9 mouse cellular contexts compared by ENCODE assay signal in the genomic region with DNA sequence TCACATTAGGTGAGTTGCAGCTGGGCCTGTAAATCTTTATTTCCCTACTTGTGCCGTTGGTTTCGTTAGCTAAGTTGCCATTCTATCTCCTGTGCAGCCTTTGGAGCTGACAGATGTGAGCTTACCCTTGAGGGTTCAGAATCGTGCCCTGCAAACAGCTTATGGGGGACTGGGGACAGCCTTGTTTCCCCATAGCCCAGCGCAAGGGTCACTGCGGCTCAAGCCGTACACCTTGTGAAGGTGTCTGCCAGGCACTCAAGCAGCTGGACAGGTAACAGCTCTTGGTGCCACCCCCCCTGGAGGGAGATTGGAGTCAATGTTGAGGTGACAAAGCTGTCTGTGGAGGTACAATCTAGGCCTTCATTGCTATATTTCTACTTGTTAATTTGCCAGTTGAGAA. TPM values are rescaled to one million over a fixed set of nuclear protein-coding genes. Genes with fewer than 3 reads are reported as not detected.
DNase-seq lines count a peak whose midpoint lies in the region; ATAC-seq and TF ChIP-seq lines count a peak whose summit lies in the region.
"Had no signal": no experiment of that assay in that cellular context is flagged by ENCODE, and none has a peak within 500 bp of the region (broad histone marks: within the 10 kb centered on the region; RNA-seq: fewer than 3 reads in every experiment).

No protein-coding gene starts in this region.

- no peak for TF ChIP-seq POLR2A in embryonic fibroblast, embryonic 13.5 days (IDR thresholded peaks at IDR 0.05; ENCODE audit: low read depth, low read length)
- no peak for TF ChIP-seq POLR2A in olfactory bulb, adult 2 months (IDR thresholded peaks at IDR 0.05; ENCODE audit: insufficient read depth, low read depth, low read length)

- peak overlapping the region; percentile 94 for H3K4me2 ChIP-seq in limb, embryonic 12.5 days

- H3K9me3 ChIP-seq in limb, embryonic 12.5 days: no peaks in the 10 kb centered on the region

- H3K9ac ChIP-seq in limb, embryonic 12.5 days (replicated peaks): peak overlapping the region; percentile 94

- TF ChIP-seq CTCF in layer of hippocampus, adult 2 months (conservative IDR thresholded peaks at IDR 0.05): no peak
- no peak for TF ChIP-seq CTCF in embryonic fibroblast, embryonic 13.5 days (IDR thresholded peaks at IDR 0.05; ENCODE audit: borderline replicate concordance, insufficient read depth, low read length)
- TF ChIP-seq CTCF in olfactory bulb, adult 2 months (IDR thresholded peaks at IDR 0.05; ENCODE audit: insufficient read depth, low read depth, low read length): no peak

- H3K36me3 ChIP-seq in limb, embryonic 12.5 days: peaks cover 49% of the 10 kb centered on the region

- DNase-seq in layer of hippocampus, adult 2 months (ENCODE audit: low spot score in 2 of 2): no peak
- DNase-seq in layer of hippocampus, adult 18-20 months (ENCODE audit: low spot score in 2 of 2): no peak
- DNase-seq in gastrocnemius, adult 18-20 months (ENCODE audit: low spot score): no peak
- no peak for DNase-seq in gastrocnemius, postnatal 25 days
- no peak for DNase-seq in thymus, postnatal 10 days (ENCODE audit: low spot score in 2 of 2)
- DNase-seq: thymus, postnatal 36 days had no signal

- peaks cover 5% of the 10 kb centered on the region for H3K4me1 ChIP-seq in embryonic fibroblast, embryonic 13.5 days (ENCODE audit: control insufficient read depth, insufficient read depth, low read length)
- peaks cover 13% of the 10 kb centered on the region for H3K4me1 ChIP-seq in limb, embryonic 12.5 days (replicated peaks)
- H3K4me1 ChIP-seq in olfactory bulb, adult 2 months (ENCODE audit: control insufficient read depth, insufficient read depth, low read length): peaks cover 12% of the 10 kb centered on the region

- WGBS in limb, embryonic 12.5 days: 33% methylated on average over 6 of the region's 6 CpGs
- WGBS in olfactory bulb, adult 2 months: 32% methylated on average over 6 of the region's 6 CpGs

- H3K27ac ChIP-seq in layer of hippocampus, adult 2 months: no peak overlapping the region; the same call in 1 of the 2 replicates
- H3K27ac ChIP-seq in embryonic fibroblast, embryonic 13.5 days (ENCODE audit: insufficient read depth, low read length): peak overlapping the region; percentile 25; the same call in 1 of the 2 replicates
- 0 out of 2 replicates have a peak overlapping the region, but pooled peaks have one; percentile 35 for H3K27ac ChIP-seq in limb, embryonic 12.5 days
- H3K27ac ChIP-seq in olfactory bulb, adult 2 months (ENCODE audit: insufficient read depth, low read depth, low read length): no peak overlapping the region

- H3K27me3 ChIP-seq in limb, embryonic 12.5 days: no peaks in the 10 kb centered on the region

- peak overlapping the region; percentile 90 for H3K4me3 ChIP-seq in layer of hippocampus, adult 2 months
- H3K4me3 ChIP-seq in embryonic fibroblast, embryonic 13.5 days (ENCODE audit: insufficient read depth, low read length): peak overlapping the region; percentile 83
- H3K4me3 ChIP-seq in limb, embryonic 12.5 days (replicated peaks): peak overlapping the region; percentile 81
- H3K4me3 ChIP-seq in olfactory bulb, adult 2 months (ENCODE audit: insufficient read depth, low read depth, low read length): 0 out of 2 replicates have a peak overlapping the region, but pooled peaks have one; percentile 13

- ATAC-seq in limb, embryonic 12.5 days (ENCODE audit: insufficient number of reproducible peaks, insufficient read depth, low FRiP score, low TSS enrichment, low read depth): no peak

RNA-seq across cellular contexts. Expression of a gene that starts 2.1 kb away (rescaled TPM):
- total RNA-seq in layer of hippocampus, adult 2 months (2021): 100 to 1,000 TPM; 387 to 404 TPM
- 100 to 1,000 TPM; 390 to 414 TPM for total RNA-seq in layer of hippocampus, adult 18-20 months (2021)
- 1,255 and 1,395 TPM in 2 replicates for polyA plus RNA-seq in embryonic fibroblast, embryonic 13.5 days (2011; ENCODE audit: insufficient read length, low read depth, missing spikeins)
- polyA plus RNA-seq in limb, embryonic 12.5 days (2016; fragmentation: Nextera tagmentation; extraction: Ambion mirVana): 1,389 and 1,455 TPM in 2 replicates
- polyA plus RNA-seq in olfactory bulb, adult 2 months (2012; ENCODE audit: insufficient read depth, insufficient read length, low replicate concordance, missing spikeins): 2,455 TPM in 1 of 2 replicates, not detected in the other
- total RNA-seq in gastrocnemius, adult 18-20 months (2021): 100 to 1,000 TPM; 415 to 437 TPM
- 100 to 1,000 TPM; 374 to 415 TPM for total RNA-seq in gastrocnemius, postnatal 25 days (2021)

RNA-seq across cellular contexts. Expression of a gene that starts 12.6 kb away (rescaled TPM):
- total RNA-seq in layer of hippocampus, adult 2 months (2021): 100 to 1,000 TPM; 160 to 170 TPM
- total RNA-seq in layer of hippocampus, adult 18-20 months (2021): 100 to 1,000 TPM; 167 to 184 TPM
- polyA plus RNA-seq in embryonic fibroblast, embryonic 13.5 days (2011; ENCODE audit: insufficient read length, low read depth, missing spikeins): 82.2 and 94.6 TPM in 2 replicates
- polyA plus RNA-seq in limb, embryonic 12.5 days (2016; fragmentation: Nextera tagmentation; extraction: Ambion mirVana): 59.4 and 61.4 TPM in 2 replicates
- polyA plus RNA-seq in olfactory bulb, adult 2 months (2012; ENCODE audit: insufficient read depth, insufficient read length, low replicate concordance, missing spikeins): not detected in 2 replicates
- total RNA-seq in gastrocnemius, adult 18-20 months (2021): 1 to 10 TPM; 7.6 to 8.1 TPM
- 10 to 100 TPM in 1 of 2 experiments, 1 to 10 TPM in 1; 8.1 to 11.2 TPM for total RNA-seq in gastrocnemius, postnatal 25 days (2021)

RNA-seq across cellular contexts. Expression of a gene that starts 13.2 kb away (rescaled TPM):
- total RNA-seq in layer of hippocampus, adult 2 months (2021): 10 to 100 TPM; 80.2 to 84.8 TPM
- total RNA-seq in layer of hippocampus, adult 18-20 months (2021): 10 to 100 TPM; 79.6 to 89.9 TPM
- 81.5 and 85.6 TPM in 2 replicates for polyA plus RNA-seq in embryonic fibroblast, embryonic 13.5 days (2011; ENCODE audit: insufficient read length, low read depth, missing spikeins)
- polyA plus RNA-seq in limb, embryonic 12.5 days (2016; fragmentation: Nextera tagmentation; extraction: Ambion mirVana): 284 and 296 TPM in 2 replicates
- polyA plus RNA-seq in olfactory bulb, adult 2 months (2012; ENCODE audit: insufficient read depth, insufficient read length, low replicate concordance, missing spikeins): not detected in 2 replicates
- 10 to 100 TPM; 27.3 to 31.9 TPM for total RNA-seq in gastrocnemius, adult 18-20 months (2021)
- total RNA-seq in gastrocnemius, postnatal 25 days (2021): 10 to 100 TPM; 28.2 to 28.4 TPM

RNA-seq across cellular contexts. Expression of a gene that starts 14.3 kb away (rescaled TPM):
- total RNA-seq in layer of hippocampus, adult 2 months (2021): under 1 TPM in 1 of 2 experiments, not detected in 1; 0.36 TPM
- under 1 TPM in 1 of 2 experiments, not detected in 1; 0.15 TPM for total RNA-seq in layer of hippocampus, adult 18-20 months (2021)
- polyA plus RNA-seq in embryonic fibroblast, embryonic 13.5 days (2011; ENCODE audit: insufficient read length, low read depth, missing spikeins): 0.79 TPM in 1 of 2 replicates, not detected in the other
- polyA plus RNA-seq in limb, embryonic 12.5 days (2016; fragmentation: Nextera tagmentation; extraction: Ambion mirVana): 0.18 and 0.35 TPM in 2 replicates
- polyA plus RNA-seq in olfactory bulb, adult 2 months (2012; ENCODE audit: insufficient read depth, insufficient read length, low replicate concordance, missing spikeins): not detected in 2 replicates
- under 1 TPM; 0.57 to 0.74 TPM for total RNA-seq in gastrocnemius, adult 18-20 months (2021)
- 1 to 10 TPM in 1 of 2 experiments, under 1 TPM in 1; 0.67 to 1.0 TPM for total RNA-seq in gastrocnemius, postnatal 25 days (2021)

RNA-seq across cellular contexts. Expression of a gene that starts 28.6 kb away (rescaled TPM):
- 1 to 10 TPM; 4.3 to 9.7 TPM for total RNA-seq in layer of hippocampus, adult 2 months (2021)
- 1 to 10 TPM; 5.6 to 6.2 TPM for total RNA-seq in layer of hippocampus, adult 18-20 months (2021)
- polyA plus RNA-seq in embryonic fibroblast, embryonic 13.5 days (2011; ENCODE audit: insufficient read length, low read depth, missing spikeins): 10.5 and 10.7 TPM in 2 replicates
- polyA plus RNA-seq in limb, embryonic 12.5 days (2016; fragmentation: Nextera tagmentation; extraction: Ambion mirVana): 6.6 and 6.7 TPM in 2 replicates
- polyA plus RNA-seq in olfactory bulb, adult 2 months (2012; ENCODE audit: insufficient read depth, insufficient read length, low replicate concordance, missing spikeins): not detected in 2 replicates
- under 1 TPM; 0.17 to 0.34 TPM for total RNA-seq in gastrocnemius, adult 18-20 months (2021)
- under 1 TPM; 0.70 to 0.87 TPM for total RNA-seq in gastrocnemius, postnatal 25 days (2021)

Comparison
In these comparisons a context has a peak if more than half of its experiments do, and no peak if none do; other contexts are left out.
1. H3K27ac ChIP-seq: peak in embryonic fibroblast, embryonic 13.5 days (single experiment) and limb, embryonic 12.5 days (single experiment); none in layer of hippocampus, adult 2 months (single experiment) and olfactory bulb, adult 2 months (single experiment).
2. H3K4me3 ChIP-seq: peak in every context shown above with its lines; median percentile 90 in layer of hippocampus, adult 2 months; 83 in embryonic fibroblast, embryonic 13.5 days; 81 in limb, embryonic 12.5 days; 13 in olfactory bulb, adult 2 months.
3. RNA of a gene that starts 12.6 kb away (total RNA-seq): 167 to 184 TPM in layer of hippocampus, adult 18-20 months and 160 to 170 TPM in layer of hippocampus, adult 2 months; 8.1 to 11.2 TPM in gastrocnemius, postnatal 25 days and 7.6 to 8.1 TPM in gastrocnemius, adult 18-20 months; every median in the first group is over 10 times any median in the second.